Mouse (Mus musculus) thymus, postnatal 25 days (tissue): ENCODE data around the gene Emc1.

ENCODE experiments used
- DNase-seq: peaks from one replicate; pipeline ENCODE4 v3.0.0; 2022

The Emc1 gene

DNA sequence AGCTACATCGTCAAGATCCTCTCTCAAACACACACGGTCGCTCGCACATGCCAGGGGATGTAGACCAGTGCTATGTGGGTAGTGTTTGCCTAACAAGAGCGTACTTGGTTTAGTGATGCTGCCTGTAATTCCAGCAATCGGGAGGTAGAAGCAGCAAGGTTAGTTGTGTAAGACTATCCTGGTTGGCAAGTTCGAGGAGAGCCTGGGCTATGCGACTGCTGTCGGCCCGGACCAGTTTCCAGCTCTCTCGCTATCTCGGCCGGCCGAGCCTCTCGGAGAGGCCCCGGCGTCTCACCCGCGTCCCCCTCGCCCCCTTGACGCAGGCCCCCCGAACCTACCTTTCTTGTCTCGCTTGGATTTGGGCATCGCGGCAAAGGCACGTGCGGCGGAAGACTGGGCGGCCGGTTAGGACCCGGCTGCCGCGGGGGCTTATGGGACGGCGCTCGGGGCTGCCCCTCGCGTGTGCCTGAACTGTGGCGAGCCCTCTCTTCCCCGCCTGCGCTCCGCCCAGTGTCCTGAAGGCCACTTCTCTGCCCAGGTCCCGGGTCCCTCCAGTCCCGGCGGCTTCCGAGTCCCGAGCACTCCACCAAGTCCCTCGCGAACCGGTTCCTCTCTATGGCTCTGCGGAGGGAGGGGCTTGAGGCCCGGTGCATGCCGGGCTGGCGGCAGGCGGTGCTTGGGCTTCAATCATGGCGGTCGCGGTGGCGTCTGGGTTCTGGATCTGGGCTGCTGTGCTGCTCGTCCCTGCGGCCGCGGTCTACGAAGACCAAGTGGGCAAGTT is at the start of gene Emc1, which contains the start of the genes Mrto4 and Ubr4:
TSS of gene Emc1 (plus strand) at position 657 of the 781 bp plus-strand sequence.
TSS of gene Mrto4 (minus strand) at position 646 of the 781 bp plus-strand sequence.
TSS of gene Ubr4 (plus strand) at position 679 of the 781 bp plus-strand sequence.
- peak; percentile 82 for DNase-seq

DNA sequence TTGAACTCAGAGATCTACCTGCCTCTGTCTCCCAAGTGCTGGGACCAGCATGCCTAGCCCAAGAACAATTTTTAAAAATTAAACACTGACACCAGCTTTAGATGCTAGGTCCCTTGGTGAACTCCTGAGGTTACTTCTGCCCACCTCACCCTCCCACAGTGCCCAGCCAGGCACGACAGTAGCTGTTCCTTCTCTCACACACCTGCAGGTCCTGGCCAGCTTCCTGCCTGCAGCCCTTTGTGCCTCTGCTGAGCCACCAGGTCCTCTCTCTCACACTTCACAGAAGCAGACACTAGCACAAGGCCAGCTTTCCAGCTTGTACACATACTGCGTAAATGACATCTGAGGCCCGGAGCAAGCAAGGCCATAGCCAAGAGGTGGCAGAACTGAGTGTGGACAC is 46.9 kb upstream of the Emc1 start:
- no peak for DNase-seq

DNA sequence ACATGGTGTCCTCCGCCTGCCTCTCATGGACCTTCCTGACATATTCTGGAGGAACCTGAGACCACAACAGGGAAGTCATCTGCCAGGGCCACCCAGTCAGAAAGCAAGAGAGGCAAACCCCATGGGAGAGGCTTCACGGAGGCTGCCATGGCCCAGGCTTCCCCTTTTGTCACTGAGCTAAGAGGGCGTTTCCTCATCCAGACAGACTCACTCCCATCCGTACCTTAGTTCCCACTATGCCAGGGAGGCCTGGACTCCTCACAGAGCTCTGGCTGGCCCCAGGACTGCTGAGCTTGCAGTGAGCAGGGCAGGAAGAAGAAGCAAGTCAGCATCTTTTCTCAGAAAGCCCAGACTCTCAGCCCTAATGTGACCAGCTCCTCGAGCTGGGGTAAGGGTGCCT is 44.5 kb upstream of the Emc1 start:
- DNase-seq = no peak

DNA sequence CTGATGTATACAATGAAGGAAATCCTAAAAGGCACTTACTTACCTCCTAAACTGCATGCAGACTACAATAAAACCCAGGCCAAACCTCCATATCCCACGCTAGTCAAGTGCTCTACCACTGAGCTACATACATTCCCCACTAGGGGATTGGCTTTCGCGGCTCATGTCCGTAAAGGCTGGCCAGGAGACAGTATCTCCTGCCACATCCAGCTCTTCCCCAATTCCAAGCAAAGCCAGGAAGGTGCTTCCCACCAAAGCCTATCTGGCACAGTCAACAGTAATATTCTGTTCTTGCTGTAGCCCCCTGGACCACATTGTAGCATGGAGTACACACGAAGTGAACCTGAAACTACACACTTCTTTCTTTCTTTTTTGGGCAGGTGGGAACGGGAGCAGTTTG is 42.7 kb upstream of the Emc1 start:
- no peak for DNase-seq

DNA sequence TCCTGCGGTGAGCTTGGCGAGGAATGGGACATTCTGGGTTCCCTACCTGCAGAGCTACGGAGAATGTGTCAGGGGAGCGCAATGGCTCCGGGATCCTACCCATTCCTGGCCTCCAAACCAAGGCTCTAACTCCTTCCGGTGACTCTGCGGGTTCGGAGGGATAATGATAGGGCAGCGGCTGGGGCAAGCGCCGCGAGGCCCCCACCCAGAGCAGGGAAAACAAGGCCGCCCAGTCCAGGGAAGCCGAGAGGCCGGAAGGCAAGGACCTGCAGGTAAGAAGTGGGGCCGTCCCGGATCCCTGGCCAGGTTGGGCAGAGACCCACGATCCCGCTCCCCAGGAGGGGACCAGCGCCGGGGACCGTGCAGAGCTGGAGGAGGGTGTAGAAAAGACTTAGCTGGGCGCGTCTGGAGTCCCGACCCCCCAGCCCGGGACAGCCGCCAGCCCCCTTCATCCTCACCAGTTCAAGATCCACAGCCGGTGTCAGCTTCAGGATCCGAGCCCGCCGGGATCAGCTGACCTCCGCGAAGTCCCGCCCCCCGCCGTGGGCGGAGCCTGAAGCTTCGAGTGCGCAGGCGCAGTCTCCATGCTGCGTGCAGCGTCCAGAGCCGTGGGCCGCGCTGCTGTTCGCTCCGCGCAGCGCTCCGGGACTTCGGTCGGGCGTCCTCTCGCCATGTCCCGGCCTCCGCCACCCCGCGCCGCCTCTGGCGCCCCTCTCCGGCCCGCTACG is 42.1 kb upstream of the Emc1 start, which contains the start of the genes Pqlc2 and Akr7a5:
TSS of gene Pqlc2 (minus strand) at position 538 of the 728 bp plus-strand sequence.
TSS of gene Akr7a5 (plus strand) at position 574 of the 728 bp plus-strand sequence.
- DNase-seq = peak; percentile 99

DNA sequence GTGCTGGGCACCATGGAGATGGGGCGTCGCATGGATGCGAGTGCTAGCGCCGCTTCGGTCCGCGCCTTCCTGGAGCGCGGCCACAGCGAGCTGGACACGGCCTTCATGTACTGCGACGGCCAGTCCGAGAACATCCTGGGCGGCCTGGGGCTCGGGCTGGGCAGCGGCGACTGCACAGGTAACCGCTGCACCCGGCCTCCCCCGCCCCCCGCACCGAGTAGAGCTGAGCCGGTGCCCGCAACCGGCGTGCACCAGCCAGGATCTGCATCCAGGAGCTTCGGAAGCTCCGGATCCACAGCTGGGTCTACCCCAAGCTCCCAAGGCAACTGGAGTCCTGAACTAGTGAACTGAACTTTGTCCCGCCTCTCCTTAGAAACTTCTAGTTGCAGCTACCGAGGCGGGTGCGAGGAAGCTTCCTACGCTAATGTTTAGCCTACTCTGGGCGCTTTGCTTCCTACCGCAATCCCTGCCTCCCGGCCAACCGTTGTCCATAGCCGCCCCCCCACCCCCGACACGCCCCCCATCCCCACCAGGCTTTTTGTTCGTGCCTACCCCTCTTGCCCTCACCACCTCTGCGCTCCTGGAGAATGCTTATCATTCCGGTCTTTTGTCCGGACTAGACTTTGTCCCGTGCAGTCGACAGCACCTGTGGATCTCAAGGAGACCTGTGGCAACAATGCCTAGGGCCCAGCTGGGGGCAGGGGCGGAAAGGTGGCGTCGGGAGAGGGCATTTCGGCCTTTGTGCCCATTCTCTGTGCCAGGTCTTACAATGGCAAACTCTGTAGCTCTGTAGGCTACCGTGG is 41.3 kb upstream of the Emc1 start:
- no peak for DNase-seq

DNA sequence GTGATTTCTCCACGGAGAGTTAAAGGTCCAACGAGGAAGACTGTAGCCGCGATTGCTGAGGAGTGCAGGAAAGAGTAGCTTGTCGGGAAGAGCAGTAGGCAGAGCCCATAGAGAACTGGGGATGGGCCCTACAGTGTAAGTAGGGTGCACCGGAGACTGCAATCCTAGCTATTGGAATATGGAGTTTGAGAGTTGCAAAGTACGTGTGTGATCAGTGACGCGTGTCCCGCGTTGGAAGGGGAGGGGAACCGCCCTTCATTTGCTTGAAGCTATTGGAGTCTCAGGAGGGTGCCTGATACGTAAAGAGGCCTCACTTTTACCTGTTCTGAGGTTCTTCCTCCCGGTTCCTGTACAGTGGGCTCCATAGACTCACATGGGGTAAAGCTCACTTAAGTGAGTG is 40.7 kb upstream of the Emc1 start:
- DNase-seq = no peak

DNA sequence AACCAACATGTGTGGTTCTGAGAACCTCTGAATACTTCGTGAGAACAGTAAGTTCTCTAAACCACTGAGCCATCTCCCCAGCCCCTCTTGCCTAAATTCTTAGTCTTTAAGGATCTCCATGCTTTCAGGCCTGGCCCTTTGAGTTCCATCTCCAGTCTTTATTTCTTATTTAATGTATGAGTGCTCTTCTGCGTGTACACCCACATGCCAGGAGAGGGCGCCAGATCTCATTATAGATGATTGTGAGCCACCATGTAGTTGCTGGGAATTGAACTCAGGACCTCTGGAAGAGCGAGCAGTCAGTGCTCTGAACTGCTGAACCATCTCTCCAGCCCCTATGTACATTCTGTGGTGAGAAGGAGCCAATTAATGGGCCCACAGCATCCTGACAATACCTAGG is 39.8 kb upstream of the Emc1 start:
- DNase-seq = peak; percentile 59

DNA sequence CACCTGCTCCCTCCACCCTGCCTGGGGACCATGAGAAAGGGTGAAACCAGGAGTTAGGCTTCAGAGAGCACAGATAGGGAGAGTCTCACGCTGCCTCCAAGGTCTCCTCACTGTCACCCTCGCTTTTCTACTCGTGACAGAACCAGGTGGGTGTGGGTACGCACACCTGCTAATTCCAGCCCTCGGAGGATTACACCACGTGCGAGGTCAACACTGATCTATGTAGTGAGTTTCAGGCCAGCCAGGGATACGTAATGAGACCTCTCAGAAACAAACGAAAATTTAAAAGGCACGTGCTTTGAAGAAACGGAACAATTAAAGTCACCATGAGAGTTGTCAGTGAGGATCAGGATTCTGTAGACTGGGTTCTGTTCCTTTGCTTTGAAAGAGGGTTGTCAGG is 33.9 kb upstream of the Emc1 start:
- DNase-seq = no peak

DNA sequence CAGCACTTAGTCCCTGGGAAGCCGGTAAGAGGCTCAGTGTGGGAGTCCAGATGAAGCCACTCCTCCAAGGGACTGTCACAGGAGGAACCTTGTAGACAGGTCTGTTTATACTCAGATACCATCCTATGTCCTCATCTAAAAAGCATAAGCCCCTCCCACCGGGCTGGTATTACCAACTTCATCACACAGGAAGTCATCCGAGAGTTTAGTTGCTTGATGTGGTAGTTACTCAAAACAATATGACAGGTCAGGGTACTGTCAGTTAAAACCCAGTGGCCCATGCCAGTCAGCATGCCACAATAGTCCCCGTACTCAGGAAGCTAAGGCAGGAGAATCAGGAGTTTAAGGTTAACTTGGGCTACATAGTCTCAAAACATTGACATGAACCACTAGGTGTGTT is 32.6 kb upstream of the Emc1 start:
- DNase-seq = no peak

DNA sequence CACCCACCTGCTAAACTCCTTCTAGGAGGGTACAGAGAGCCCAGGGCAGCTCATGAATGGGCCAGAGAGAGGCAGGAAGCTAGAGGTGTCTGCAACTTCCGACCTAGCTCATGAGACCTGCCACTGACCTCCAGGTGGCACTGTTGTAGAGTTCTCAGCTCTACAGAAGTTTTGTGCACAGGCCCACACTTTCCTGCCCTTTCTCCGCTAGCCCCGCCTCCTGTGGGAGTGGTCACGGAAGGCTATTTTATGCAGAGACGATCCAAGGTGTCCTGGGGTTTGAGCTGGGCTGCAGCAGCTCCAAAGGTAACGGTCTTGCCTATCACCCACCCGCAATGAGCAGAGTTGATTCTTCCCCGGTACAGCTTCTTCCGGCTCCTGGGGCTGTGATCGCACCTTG is 21.8 kb upstream of the Emc1 start:
- DNase-seq = peak; percentile 88

DNA sequence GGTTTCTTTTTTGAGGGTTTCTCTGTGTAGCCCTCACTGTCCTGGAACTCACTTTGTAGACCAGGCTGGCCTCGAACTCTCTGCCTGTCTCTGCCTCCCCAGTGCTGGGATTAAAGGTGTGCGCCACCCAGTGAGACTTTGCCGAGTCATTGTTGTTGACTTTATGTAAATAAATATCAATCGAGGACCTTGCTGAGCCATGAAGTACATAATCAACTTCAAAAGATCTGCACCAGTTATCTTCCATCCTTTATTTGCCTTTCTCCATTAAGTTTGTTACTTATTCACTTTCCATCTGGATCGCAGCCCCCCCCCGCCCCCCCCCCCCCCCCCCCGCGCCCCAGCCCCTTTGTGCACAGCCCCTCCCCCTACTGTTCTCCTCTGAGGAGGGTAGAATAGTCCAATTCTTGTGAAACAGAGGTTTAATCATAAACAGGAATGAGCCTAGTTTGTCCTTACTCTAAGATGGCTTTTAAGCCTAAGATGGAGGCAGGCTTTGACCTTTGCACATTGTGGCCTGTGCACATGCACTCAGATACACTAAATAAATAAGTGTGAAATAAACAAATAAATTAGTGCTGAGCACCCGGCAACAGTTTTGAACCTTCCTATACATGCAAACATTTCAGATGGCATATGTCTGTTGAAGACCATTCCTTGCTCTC is 17.6 kb upstream of the Emc1 start:
- no peak for DNase-seq

DNA sequence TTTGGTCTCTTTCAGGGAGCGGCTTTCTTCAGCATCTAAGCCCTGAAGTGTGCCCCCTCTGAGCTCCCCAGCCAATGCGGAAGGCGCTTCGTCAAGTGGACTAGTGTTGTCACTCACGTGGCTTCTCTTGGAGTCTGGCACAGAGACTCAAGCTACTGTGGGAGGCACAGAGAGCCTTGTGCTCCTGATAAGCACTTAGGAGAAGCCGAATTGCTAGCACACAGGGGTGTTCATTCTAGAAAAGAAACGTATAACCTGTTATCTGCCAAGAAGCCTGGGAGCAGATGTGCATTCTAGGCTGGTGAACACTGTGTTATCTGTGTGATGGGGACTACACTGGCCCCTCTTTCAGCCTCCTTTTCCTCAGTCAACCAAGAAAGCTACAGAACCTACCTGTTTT is 16.9 kb upstream of the Emc1 start:
- DNase-seq = no peak

DNA sequence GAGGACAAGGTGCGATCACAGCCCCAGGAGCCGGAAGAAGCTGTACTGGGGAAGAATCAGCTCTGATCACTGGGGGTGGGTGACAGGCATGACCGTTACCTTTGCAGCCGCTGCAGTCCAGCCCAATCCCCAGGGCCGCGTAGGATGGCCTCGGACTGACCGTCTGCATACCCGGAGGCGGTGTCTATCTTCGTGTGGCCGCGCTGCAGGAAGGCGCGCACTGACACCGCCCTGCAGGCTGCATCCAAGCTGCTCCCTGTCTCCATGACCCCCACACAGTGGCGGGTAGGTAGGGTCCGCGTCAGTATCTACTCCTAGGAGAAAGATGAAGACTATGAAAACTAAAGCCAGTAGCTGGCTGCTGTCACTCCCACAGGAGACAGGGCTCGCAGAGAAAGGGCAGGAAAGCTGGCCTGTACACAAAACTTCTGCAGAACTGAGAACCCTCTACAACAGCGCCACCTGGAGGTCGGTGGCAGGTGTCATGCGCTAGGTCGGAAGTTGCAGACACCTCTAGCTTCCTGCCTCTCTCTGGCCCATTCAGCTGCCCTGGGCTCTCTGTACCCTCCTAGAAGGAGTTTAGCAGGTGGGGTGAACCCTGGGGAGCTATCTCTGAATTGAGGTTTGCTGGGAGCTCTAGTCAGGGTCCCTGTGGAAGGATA is 15.4 kb upstream of the Emc1 start:
- DNase-seq = peak; percentile 83

DNA sequence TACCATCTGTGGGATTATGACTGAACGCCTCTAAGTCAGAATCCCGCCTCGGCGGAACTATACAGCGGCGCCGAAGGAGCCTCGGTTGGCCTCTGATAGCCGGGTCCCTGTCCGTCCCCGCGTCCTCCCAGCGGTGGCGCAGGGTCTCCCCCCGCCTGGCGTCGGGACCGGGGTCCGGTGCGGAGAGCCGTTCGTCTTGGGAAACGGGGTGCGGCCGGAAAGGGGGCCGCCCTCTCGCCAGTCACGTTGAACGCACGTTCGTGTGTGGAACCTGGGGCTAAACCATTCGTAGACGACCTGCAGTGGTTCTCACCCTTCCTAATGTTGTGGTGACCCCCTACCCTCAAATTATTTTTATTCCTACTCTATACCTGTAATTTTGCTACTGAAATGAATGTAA is 14.2 kb upstream of the Emc1 start:
- no peak for DNase-seq

DNA sequence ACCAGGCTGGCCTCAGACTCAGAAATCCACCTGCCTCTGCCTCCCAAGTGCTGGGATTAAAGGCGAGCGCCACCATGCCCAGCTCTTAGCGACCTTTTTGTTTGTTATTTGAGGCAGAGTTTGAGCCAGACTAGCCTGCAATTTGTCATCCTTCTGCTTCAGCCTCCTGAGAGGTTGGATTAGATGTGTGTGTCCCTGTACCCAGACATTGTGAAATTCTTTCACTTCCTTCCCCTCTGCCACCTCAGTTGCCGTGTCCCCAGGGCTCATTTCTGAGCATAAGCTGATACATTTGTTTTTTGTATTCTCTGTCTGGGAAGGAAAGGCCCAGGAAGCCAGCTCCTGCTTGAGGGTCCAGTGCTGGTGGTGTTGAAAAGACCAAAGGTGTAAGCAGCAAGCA is 11.6 kb upstream of the Emc1 start:
- no peak for DNase-seq

DNA sequence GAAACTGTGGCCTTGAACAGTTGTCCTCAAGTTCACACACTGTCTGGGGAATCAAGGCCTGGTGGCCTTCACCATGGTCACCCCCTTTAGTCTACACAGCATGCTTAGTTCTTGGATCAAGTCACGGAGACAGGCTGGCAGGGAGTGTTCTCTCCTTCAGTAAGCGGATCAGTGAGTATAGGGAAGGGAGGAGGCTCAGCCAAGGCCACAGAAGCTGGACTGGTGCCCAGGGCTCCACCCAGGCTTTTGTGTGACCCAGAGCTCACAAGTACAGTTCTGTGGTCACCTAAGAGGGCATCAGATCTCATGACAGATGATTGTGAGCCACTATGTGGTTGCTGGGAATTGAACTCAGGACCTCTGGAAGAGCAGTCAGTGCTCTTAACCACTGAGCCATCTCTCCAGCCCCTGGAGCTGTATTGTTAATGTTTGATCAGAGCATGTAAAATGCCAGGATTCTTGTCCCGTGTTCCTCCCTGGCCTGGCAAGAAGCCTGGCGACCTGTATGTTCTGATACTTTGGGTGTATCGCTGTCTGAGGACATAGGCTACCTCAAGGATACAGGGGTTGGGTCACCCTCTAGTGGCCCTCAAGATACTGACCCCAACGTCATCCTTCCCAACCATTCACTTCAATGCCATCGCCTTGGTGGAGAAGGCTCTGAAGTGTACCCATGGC is 10.7 kb upstream of the Emc1 start:
- DNase-seq = no peak

DNA sequence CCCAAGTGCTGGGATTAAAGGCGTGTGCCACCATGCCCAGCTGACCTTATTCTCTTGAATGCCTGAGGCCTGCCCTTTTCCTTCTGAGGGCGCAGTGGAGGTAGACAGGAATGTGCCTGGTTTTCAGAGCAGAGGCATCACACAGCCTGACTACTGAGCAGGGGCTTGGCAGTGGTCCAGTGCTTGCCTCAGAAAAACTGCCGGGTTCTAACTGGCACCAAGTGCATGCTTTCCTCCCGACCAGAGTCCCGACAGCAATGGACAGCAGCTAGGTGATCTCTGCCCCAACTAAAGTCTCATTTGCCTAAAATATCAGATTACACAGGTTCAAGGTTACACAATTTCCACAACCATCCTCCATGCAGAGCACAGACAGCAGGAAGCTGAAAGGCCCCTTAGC is 8.7 kb upstream of the Emc1 start:
- DNase-seq = no peak

DNA sequence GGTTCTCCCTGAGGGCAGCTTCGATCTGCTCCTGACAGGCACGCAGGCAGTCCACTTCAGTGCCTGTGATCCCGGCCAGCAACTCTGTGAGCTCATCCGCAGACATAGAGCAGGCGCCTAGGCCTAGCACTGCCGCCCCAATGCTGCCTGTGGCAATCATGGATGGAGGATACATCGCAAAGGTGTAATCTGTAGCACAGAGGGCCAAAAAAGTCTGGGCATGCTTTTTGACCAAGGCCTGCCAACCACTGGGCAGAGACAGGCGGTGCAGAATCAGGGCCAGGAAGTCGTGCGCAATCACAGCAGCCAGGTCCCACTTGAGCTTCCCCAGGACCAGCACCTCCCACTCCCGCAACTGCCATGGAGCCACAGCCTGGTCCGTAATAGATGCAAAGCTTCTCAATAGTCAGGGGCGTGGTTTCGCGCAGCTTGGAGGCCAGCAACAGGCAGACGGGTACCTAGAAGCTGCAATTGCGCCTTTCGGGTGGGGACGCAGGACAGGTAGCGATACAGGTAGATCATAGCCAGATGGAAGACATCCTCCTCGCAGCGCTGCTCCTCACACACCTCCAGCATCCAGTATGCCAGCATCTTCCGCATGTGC is 6.9 kb upstream of the Emc1 start:
- no peak for DNase-seq

DNA sequence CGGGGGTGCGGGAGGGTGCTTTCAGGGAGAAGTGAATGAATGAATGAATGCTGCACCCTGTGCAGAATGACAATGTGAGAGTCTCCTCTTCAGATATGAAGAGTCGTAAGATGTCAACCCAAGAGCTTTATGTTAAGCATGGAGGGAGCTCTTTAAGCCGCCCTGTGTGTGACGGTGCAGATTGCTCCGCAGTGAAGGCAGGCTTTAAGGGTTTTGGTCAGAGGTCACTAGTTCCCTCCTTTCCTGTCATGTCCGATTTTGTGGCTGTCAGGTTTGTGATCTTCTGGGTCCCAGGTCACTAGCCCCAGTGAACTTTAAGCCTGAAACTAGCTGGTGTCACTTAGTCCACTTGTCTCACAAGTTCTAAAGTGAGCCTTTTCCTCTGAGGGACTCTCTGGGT is 445 bp downstream of the Emc1 start:
- DNase-seq = no peak

DNA sequence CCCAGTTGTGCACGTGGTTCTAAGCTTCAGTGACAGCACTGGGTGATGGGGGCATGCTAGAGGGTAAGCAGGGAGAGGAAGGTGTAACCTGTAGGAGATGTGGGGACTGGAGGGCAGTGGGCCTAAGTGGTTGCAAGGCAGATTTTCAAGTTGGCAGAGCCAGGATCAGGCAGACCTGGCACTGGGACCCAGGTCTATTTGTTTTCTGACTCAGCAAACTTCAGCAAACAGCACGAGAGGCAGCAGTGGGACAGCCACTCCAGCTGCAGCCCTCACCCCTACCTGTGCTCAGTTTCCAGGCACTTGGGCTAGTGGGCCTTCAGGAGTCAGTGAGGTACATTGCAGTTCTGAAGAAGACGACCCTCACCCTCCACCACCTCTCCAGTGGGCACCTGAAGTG is 4.8 kb downstream of the Emc1 start:
- no peak for DNase-seq
